Mouse (Mus musculus) retina, embryonic 14.5 days (tissue): ENCODE data around the gene Dnajb8.

ENCODE experiments used
- DNase-seq: peaks from one replicate; pipeline ENCODE4 v3.0.0-alpha.2; 2015; ENCODE audit warnings: low spot score

The Dnajb8 gene

DNA sequence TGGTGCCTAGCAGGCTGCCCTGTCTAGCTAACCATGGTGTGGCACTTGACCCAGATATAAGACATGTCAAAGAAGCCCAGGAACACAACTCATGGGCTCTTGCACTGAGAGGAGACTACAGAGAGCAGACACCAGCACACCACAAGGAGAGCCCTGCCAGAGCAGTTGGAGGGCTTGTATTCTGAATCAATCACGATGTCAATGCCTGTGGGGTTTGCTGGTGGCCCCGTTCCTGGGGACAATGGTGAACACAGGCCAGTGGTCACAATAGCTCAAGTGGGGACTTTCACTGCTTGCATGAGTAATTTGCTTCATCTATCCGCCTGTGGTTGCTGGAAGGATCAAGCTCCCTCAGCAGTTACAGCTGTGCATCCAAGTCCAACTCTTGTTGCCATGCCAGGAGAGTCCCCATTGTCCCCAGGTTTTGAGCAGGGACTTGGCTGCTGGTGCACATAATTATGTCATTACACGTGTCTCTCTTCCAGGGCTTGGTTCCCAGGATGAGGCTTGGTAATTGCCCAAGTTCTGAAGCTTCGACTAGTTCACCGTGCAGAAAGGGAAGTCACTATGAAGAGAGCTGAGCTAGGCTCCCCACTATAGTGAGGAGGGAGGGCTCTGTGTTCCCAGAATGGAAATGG, 68.2 kb downstream of the Dnajb8 start:
- no peak for DNase-seq

DNA sequence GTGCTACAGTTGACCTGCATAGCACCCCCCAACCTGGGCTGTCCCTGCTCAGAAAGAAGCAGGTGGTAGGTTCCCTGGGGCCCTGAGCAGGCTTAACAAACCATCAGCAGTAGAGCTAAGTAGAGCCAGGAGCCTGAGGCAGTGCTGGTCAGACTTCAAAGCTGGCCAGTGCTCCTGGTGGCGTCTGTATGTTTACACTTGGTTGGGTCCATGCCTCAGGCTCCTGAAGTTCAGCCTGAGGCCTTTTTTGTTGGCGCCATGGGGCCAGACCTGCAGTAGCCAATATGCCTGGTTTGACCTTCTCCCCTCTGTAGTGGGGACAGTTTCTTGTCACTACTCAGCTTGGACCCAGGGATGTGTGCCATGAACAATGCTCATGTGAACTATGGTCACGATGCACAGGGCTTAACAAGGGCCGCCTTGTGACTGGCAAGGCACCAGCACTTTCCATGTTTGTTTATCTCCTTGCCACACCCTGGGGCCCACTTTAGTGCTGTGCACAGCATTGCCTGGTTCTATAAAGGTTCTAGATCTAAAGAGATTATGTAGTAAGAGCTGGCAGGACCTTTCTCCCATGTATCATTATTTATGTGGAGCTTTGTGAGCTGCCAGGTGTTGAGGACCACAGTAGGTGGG, 70.3 kb downstream of the Dnajb8 start:
- no peak for DNase-seq

- no peak for DNase-seq
Measured at GRCm38 (mm10) chr6:88299491-88299890, 77.4 kb downstream of the Dnajb8 start.

DNA sequence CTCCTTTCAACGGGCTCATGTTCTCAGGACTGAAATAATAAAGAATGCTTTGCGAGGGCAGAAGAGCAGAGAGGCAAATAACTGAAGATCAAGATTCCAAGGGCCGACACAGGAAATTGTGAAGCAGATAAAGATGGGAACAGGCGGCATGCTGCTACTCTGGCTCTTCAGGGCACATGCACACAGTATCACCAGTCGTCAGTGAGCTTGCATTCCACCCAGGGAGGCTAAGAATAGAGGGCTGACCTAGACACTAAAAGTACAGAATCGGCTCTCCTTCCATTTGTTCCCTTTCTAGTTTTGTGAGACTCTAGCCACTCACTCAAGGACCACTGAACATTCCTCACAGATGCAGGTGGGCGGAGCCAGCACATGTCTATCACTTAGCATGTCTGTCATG, 79.2 kb downstream of the Dnajb8 start:
- no peak for DNase-seq
